Mouse (Mus musculus): ENCODE measurements at regions not wholly inside any gene's neighbourhood (a gene's known extent, or its start where the extent isn't known, plus 50 kb on each side); places are given as distances from the start of the nearest gene placed in this dataset.

DNA sequence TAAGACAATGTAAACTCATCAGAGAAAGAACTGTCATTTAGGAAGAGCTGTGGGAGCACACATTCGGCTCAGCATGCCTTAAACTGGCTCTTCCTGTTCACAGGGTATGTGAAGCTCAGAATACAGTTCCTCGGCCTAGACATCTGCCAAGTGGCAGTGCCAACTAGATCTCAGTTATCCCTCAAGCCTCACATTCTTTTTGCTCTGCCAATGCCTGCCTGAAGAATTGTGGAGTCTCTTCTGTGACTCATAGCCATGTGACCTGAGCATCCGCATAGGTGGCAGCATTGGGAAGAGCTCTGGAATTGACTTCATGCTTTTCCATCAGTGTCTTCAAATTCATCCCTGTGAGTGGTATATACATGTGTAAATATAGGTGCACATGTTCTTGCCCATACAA lies 59.7 kb downstream of the Prlhr start:
- DNase-seq (ENCODE audit: low spot score in 2 of 2) = no peak

GRCm38 (mm10) chr19:60399425-60399824 lies 68.7 kb downstream of the Prlhr start:
- DNase-seq (ENCODE audit: low spot score in 2 of 2) = no peak

- DNase-seq (ENCODE audit: low spot score in 2 of 2) = no peak
Measured at GRCm38 (mm10) chr19:60397666-60398065, 70.4 kb downstream of the Prlhr start.

- no peak for DNase-seq (ENCODE audit: low spot score in 2 of 2)
Measured at GRCm38 (mm10) chr19:60396604-60397003, 71.5 kb downstream of the Prlhr start.

GRCm38 (mm10) chr19:60386563-60387241 lies 81.4 kb downstream of the Prlhr start:
- DNase-seq (ENCODE audit: low spot score in 2 of 2) = no peak

DNA sequence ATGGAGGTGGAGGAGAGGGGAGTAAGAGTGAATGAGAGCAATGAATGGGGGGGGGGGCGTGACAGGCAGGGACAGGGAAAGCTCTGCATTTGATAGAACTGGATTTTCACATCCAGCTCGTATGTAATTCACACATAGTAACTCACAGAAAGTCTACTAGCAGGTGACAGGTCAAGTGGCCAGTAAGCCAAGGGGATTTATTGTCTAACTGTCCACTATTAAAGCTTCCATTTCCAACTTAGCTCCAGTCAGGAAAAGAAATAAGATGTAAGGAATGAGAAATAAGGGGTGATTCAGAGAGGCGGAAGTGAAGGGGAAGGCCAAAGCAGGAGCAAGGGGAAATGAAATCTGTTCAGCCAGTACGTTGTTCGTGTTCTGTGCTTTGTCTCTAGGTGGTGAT lies 83.4 kb downstream of the Prlhr start:
- no peak for DNase-seq (ENCODE audit: low spot score in 2 of 2)

DNA sequence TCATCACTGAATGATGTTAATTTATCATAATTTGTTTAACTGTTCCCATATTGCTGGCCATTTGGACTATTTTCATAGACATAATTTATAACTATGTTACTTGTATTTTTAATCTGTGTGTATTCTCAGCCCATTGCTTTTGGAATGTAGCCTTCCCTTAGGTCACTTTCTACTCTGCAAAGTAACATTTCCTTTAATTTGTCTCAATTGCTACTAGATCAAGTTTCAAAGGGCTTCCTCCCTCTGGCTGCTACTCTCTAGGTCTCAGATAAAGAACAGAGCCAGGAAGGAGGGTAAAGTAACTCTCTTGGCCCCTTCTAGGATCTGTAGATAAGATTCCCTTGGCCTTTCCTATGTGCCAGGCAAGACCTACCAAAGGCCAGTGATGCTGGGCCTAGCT lies 85.4 kb downstream of the Prlhr start:
- DNase-seq (ENCODE audit: low spot score in 2 of 2) = no peak

GRCm38 (mm10) chr19:60379030-60379605 lies 89.0 kb downstream of the Prlhr start:
- DNase-seq (ENCODE audit: low spot score in 2 of 2) = no peak

- no peak for DNase-seq (ENCODE audit: low spot score in 2 of 2)
Measured at GRCm38 (mm10) chr19:60363988-60364599, 104.0 kb downstream of the Prlhr start.

DNA sequence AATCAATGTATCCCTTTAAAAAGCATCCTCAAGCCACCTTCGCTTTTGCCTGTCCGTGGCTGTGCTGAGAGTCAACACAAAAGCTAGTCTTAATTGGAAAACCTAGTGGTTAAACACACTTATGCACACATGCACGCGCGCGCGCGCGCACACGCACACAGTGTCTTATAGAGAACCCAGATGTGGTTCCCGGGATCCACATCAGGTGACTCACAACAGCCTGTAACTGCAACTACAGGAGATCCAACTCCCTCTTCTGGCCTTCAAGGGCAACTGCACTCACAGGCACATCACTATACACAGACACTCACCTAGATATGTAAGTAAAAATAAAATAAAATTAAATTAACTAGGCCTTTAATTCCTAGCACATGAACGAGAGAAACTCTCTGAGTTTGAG lies 118.4 kb upstream of the Fam204a start:
- DNase-seq (ENCODE audit: low spot score in 2 of 2) = no peak

- peak; percentile 31 to 58 for DNase-seq (ENCODE audit: low spot score in 2 of 2)
Measured at GRCm38 (mm10) chr19:60341485-60341884, 115.0 kb upstream of the Fam204a start.

DNA sequence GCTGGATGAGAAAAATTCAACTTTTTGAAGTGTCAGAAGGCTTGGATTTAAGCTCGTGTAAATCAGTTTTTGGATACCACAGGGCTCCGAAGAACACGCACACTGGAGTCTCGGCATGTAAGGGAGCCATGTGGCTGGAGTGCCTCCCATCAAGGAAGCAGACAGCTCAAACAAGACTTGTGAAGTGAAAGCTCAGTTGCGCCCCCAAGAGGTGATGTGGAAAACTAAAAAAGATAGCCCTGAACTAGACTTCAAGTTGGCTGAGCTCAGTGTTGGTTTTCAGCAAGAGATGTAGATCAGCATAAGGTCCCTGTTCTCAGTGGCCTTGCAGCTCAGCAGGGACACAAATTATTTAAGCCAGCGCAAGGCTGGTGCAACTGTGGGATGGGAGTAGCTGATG lies 113.7 kb upstream of the Fam204a start:
- no peak for DNase-seq (ENCODE audit: low spot score in 2 of 2)

DNA sequence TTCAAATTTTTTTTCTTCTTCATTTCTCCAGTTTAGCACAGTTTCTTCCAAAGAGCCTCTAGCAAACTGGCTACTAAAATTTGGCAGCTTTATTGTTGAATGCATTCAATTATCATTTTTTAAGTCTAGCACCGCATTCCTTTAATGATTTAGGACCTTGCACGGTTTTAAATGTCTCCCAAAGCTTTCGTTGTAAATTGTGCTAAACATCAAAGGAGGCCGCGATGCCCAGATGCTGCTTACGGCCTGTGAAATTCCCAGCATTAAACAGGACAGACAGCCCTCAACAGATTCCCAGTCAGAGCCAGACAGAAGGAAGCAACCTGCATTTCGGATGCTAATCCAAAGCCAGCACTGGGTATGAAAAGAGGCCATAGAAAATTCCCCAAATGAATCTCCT lies 108.0 kb upstream of the Fam204a start:
- no peak for DNase-seq (ENCODE audit: low spot score in 2 of 2)

DNA sequence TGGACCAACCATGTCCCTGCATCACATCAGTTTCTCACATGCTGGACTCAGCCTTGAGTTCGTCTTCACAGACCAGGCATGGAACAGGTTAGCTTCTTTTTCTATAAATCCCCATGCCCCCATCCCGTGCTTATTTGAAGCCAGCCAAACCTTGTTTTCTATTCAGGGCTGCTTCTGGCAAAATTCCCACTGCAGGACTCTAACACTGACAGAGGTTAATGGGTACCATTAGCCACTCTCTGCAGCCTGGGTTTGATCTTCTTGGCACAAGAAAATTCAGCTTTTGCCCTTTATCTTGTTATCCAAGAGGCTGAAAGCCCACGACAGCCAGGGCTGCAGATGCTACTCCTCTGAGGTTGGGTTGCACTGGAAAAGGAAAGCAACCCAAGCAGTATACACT lies 101.8 kb upstream of the Fam204a start:
- DNase-seq (ENCODE audit: low spot score in 2 of 2) = no peak

- DNase-seq (ENCODE audit: low spot score in 2 of 2) = no peak
Measured at GRCm38 (mm10) chr19:60325612-60326011, 99.1 kb upstream of the Fam204a start.

DNA sequence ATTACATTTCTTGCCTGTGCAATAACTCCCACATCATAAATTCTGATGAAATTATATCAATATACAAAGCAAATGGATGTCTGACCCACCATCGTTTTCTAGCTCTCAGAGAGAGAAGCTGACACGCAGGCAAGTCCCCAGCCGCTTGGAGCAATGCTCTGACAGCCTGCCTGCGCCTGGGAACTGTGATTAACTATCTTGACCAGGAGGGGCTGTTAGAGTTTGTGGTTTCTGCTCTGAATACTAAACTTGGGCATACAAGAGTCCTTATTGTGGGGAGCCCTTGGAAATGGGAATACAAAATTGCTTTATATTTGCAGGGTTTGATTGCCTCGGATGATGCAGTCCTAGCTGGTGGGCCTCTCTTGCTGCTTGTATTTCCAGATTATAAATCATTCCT lies 98.6 kb upstream of the Fam204a start:
- DNase-seq (ENCODE audit: low spot score in 2 of 2) = no peak

- DNase-seq (ENCODE audit: low spot score in 2 of 2) = peak; percentile 68 to 70
Measured at GRCm38 (mm10) chr19:60310591-60310990, 84.1 kb upstream of the Fam204a start.

- no peak for DNase-seq (ENCODE audit: low spot score in 2 of 2)
Measured at GRCm38 (mm10) chr19:60302371-60302770, 75.9 kb upstream of the Fam204a start.

DNA sequence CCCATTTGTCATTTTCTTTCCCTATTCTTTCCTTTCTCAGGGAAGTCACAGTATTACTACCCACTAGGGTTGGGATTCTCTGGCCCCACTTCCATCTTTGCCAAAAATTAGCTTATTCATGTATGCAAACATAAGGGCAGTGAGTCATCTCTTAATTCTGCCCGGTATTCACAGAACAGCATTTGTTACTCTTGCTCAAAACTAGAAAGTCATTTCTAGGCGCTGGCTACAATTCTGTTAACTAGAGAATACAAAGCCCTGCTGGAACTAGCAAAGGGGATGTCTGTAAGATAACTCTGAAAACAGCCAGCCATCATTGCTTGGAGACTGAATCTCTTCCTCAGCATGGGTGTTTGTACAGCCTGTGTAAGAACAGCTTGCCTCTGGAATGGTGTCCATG lies 74.4 kb upstream of the Fam204a start:
- DNase-seq (ENCODE audit: low spot score in 2 of 2) = no peak

DNA sequence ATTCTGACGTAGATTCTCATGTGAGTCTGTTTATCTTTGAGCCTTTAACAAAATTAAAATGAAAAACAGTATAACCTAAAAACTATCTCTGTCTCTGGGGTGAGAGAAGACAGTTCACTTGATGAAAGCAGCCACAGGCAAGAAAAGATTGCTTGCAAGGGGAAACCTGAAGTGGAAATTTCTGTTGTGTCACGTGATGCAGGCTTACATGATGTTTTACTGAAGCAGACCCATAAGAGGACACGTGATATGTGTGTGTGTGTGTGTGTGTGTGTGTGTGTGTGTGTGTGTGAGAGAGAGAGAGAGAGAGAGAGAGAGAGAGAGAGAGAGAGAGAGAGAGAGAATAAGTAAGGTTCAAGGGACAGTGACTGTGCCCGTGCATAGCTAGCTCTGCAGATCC lies 63.7 kb upstream of the Fam204a start:
- DNase-seq (ENCODE audit: low spot score in 2 of 2) = no peak

- no peak for DNase-seq (ENCODE audit: low spot score in 2 of 2)
Measured at GRCm38 (mm10) chr19:60286810-60287396, 60.4 kb upstream of the Fam204a start.

GRCm38 (mm10) chr19:60284901-60285300 lies 58.4 kb upstream of the Fam204a start:
- DNase-seq (ENCODE audit: low spot score in 2 of 2) = no peak

Data from frontal cortex, postnatal 25 days (tissue).